In genomic region chr8:109609153-109609502, GRCm38 (mm10) we compare ENCODE assay signal across 8 mouse cellular contexts. TPM values are rescaled to one million over a fixed set of nuclear protein-coding genes. Genes with fewer than 3 reads are reported as not detected.
DNase-seq lines count a peak whose midpoint lies in the region; ATAC-seq and TF ChIP-seq lines count a peak whose summit lies in the region.

No protein-coding gene starts in this region.

- H3K4me3 ChIP-seq in testis, adult 2 months (ENCODE audit: control insufficient read depth, low read depth, low read length): no peak overlapping the region
- H3K4me3 ChIP-seq in heart, embryonic 12.5 days: peak overlapping the region; percentile 65
- H3K4me3 ChIP-seq in midbrain, embryonic 16.5 days (ENCODE audit: low read depth, low read length): peak overlapping the region; percentile 49

- DNase-seq in testis, postnatal 14 days (ENCODE audit: low spot score): no peak
- peak; percentile 30 to 47 for DNase-seq in cerebellum, postnatal 14 days
- DNase-seq in kidney, postnatal 36 days: peak; percentile 38 to 52
- no peak for DNase-seq in right cerebral cortex, postnatal 4 days
- DNase-seq in urinary bladder, postnatal 36 days (ENCODE audit: low spot score in 2 of 2): no peak

- TF ChIP-seq POLR2A in testis, adult 2 months (IDR thresholded peaks at IDR 0.05; ENCODE audit: control insufficient read depth, low read depth, low read length): no peak

- 12% methylated on average over 5 of the region's 5 CpGs for WGBS in heart, embryonic 12.5 days
- WGBS in midbrain, embryonic 16.5 days: 20% methylated on average over 5 of the region's 5 CpGs

- no peaks in the 10 kb centered on the region for H3K27me3 ChIP-seq in testis, adult 2 months (ENCODE audit: control insufficient read depth, insufficient read depth, low read length)
- H3K27me3 ChIP-seq in heart, embryonic 12.5 days (replicated peaks): peaks cover 5% of the 10 kb centered on the region; the same call in 1 of the 2 replicates
- H3K27me3 ChIP-seq in midbrain, embryonic 16.5 days (ENCODE audit: control insufficient read depth, insufficient read depth, low read depth, low read length): no peaks in the 10 kb centered on the region

- no peak for TF ChIP-seq CTCF in testis, adult 2 months (IDR thresholded peaks at IDR 0.05; ENCODE audit: control insufficient read depth, insufficient read depth, insufficient replicate concordance, low read depth, low read length)

- no peak for ATAC-seq in heart, embryonic 12.5 days (ENCODE audit: insufficient number of reproducible peaks, low FRiP score)
- ATAC-seq in midbrain, embryonic 16.5 days: no peak

- no peaks in the 10 kb centered on the region for H3K36me3 ChIP-seq in testis, adult 2 months (ENCODE audit: control insufficient read depth, insufficient read depth, low read length)
- peaks cover 11% of the 10 kb centered on the region for H3K36me3 ChIP-seq in heart, embryonic 12.5 days
- no peaks in the 10 kb centered on the region for H3K36me3 ChIP-seq in midbrain, embryonic 16.5 days (ENCODE audit: control insufficient read depth, insufficient read depth, low read length)

- peak overlapping the region; percentile 92 for H3K4me2 ChIP-seq in heart, embryonic 12.5 days
- peak overlapping the region; percentile 63 for H3K4me2 ChIP-seq in midbrain, embryonic 16.5 days (ENCODE audit: low read length)

- peak overlapping the region; percentile 77 for H3K9ac ChIP-seq in heart, embryonic 12.5 days
- H3K9ac ChIP-seq in midbrain, embryonic 16.5 days (ENCODE audit: low read depth, low read length): peak overlapping the region; percentile 73; the same call in 1 of the 2 replicates

- H3K4me1 ChIP-seq in testis, adult 2 months (ENCODE audit: control insufficient read depth, insufficient read depth, low read length): peaks cover 6% of the 10 kb centered on the region
- H3K4me1 ChIP-seq in heart, embryonic 12.5 days (replicated peaks): peaks cover 10% of the 10 kb centered on the region
- peaks cover 12% of the 10 kb centered on the region for H3K4me1 ChIP-seq in midbrain, embryonic 16.5 days (ENCODE audit: control insufficient read depth, insufficient read depth, low read length)

- peak overlapping the region; percentile 25; the same call in 1 of the 2 replicates for H3K27ac ChIP-seq in testis, adult 2 months (ENCODE audit: control insufficient read depth, insufficient read depth, low read depth, low read length)
- peak overlapping the region; percentile 94 for H3K27ac ChIP-seq in heart, embryonic 12.5 days (ENCODE audit: poor library complexity, severe bottlenecking)
- H3K27ac ChIP-seq in midbrain, embryonic 16.5 days (ENCODE audit: low read length): peak overlapping the region; percentile 92

- H3K9me3 ChIP-seq in heart, embryonic 12.5 days (replicated peaks): no peaks in the 10 kb centered on the region
- H3K9me3 ChIP-seq in midbrain, embryonic 16.5 days (replicated peaks; ENCODE audit: control insufficient read depth, low read length, poor library complexity, severe bottlenecking): no peaks in the 10 kb centered on the region

RNA-seq across cellular contexts. Expression of gene Dhodh, which starts 0.7 kb away (rescaled TPM):
- polyA plus RNA-seq in testis, adult 2 months (2012; rRNA removed): 5.6 and 6.4 TPM in 2 replicates
- 35.6 and 38.2 TPM in 2 replicates for polyA plus RNA-seq in heart, embryonic 12.5 days (2016; fragmentation: Nextera tagmentation; extraction: Ambion mirVana)
- 29.7 and 35.7 TPM in 2 replicates for polyA plus RNA-seq in midbrain, embryonic 16.5 days (2015; fragmentation: Nextera tagmentation; extraction: Ambion mirVana)

RNA-seq across cellular contexts. Expression of gene Pkd1l3, which starts 5.2 kb away (rescaled TPM):
- polyA plus RNA-seq in testis, adult 2 months (2012; rRNA removed): 35.9 and 41.3 TPM in 2 replicates
- polyA plus RNA-seq in heart, embryonic 12.5 days (2016; fragmentation: Nextera tagmentation; extraction: Ambion mirVana): 0.05 and 0.32 TPM in 2 replicates
- 0.20 and 0.52 TPM in 2 replicates for polyA plus RNA-seq in midbrain, embryonic 16.5 days (2015; fragmentation: Nextera tagmentation; extraction: Ambion mirVana)

RNA-seq across cellular contexts. Expression of gene Hp, which starts 30.2 kb away (rescaled TPM):
- 4.6 and 11.0 TPM in 2 replicates for polyA plus RNA-seq in testis, adult 2 months (2012; rRNA removed)
- 0.33 TPM in 1 of 2 replicates, not detected in the other for polyA plus RNA-seq in heart, embryonic 12.5 days (2016; fragmentation: Nextera tagmentation; extraction: Ambion mirVana)
- polyA plus RNA-seq in midbrain, embryonic 16.5 days (2015; fragmentation: Nextera tagmentation; extraction: Ambion mirVana): 0.17 and 0.40 TPM in 2 replicates

RNA-seq across cellular contexts. Expression of gene Txnl4b, which starts 43.4 kb away (rescaled TPM):
- polyA plus RNA-seq in testis, adult 2 months (2012; rRNA removed): 36.0 and 41.4 TPM in 2 replicates
- 16.2 and 17.2 TPM in 2 replicates for polyA plus RNA-seq in heart, embryonic 12.5 days (2016; fragmentation: Nextera tagmentation; extraction: Ambion mirVana)
- polyA plus RNA-seq in midbrain, embryonic 16.5 days (2015; fragmentation: Nextera tagmentation; extraction: Ambion mirVana): 28.0 and 28.9 TPM in 2 replicates

RNA-seq across cellular contexts. Expression of gene Dhx38, which starts 43.5 kb away (rescaled TPM):
- 20.3 and 20.7 TPM in 2 replicates for polyA plus RNA-seq in testis, adult 2 months (2012; rRNA removed)
- 19.5 and 19.8 TPM in 2 replicates for polyA plus RNA-seq in heart, embryonic 12.5 days (2016; fragmentation: Nextera tagmentation; extraction: Ambion mirVana)
- 17.9 and 18.5 TPM in 2 replicates for polyA plus RNA-seq in midbrain, embryonic 16.5 days (2015; fragmentation: Nextera tagmentation; extraction: Ambion mirVana)

Comparison
In these comparisons a context has a peak if more than half of its experiments do, and no peak if none do; other contexts are left out.
1. H3K27ac ChIP-seq: peak in every context shown above with its lines; median percentile 94 in heart, embryonic 12.5 days; 92 in midbrain, embryonic 16.5 days; 25 in testis, adult 2 months.
2. DNase-seq: peak in cerebellum, postnatal 14 days (2 of 2) and kidney, postnatal 36 days (2 of 2); none in testis, postnatal 14 days (single experiment), right cerebral cortex, postnatal 4 days (single experiment) and urinary bladder, postnatal 36 days (0 of 2).
3. RNA of gene Pkd1l3, which starts 5.2 kb away (polyA plus RNA-seq): 35.9 to 41.3 TPM in testis, adult 2 months; 0.05 to 0.32 TPM in heart, embryonic 12.5 days and 0.20 to 0.52 TPM in midbrain, embryonic 16.5 days; every median in the first group is over 10 times any median in the second.